23 mouse cellular contexts compared by ENCODE assay signal in genomic region chr9:45083132-45083531, GRCm38 (mm10). TPM values are rescaled to one million over a fixed set of nuclear protein-coding genes. Genes with fewer than 3 reads are reported as not detected.
"Had no signal": no experiment of that assay in that cellular context is flagged by ENCODE, and none has a peak within 500 bp of the region (broad histone marks: within the 10 kb centered on the region; RNA-seq: fewer than 3 reads in every experiment).

No protein-coding gene starts in this region.

- H3K27ac ChIP-seq: liver, embryonic 15.5 days; lung, embryonic 15.5 days; macrophage; midbrain, embryonic 13.5 days; neural tube, embryonic 12.5 days; stomach, embryonic 15.5 days; stomach, postnatal 0 days had no signal

- H3K4me2 ChIP-seq: liver, embryonic 15.5 days; lung, embryonic 15.5 days; midbrain, embryonic 11.5 days; midbrain, embryonic 13.5 days; neural tube, embryonic 12.5 days; stomach, embryonic 15.5 days had no signal

- H3K36me3 ChIP-seq: liver, embryonic 15.5 days; lung, embryonic 15.5 days; midbrain, embryonic 13.5 days; neural tube, embryonic 12.5 days; stomach, embryonic 15.5 days had no signal

- H3K27me3 ChIP-seq: liver, embryonic 15.5 days; lung, embryonic 15.5 days; neural tube, embryonic 12.5 days; stomach, embryonic 15.5 days had no signal

- H3K4me3 ChIP-seq: liver, embryonic 15.5 days; lung, embryonic 15.5 days; megakaryocyte, embryonic 14.5 days; midbrain, embryonic 13.5 days; myocyte; neural tube, embryonic 12.5 days; stomach, embryonic 15.5 days had no signal

- ATAC-seq: liver, postnatal 0 days; lung, postnatal 0 days; midbrain, embryonic 13.5 days; midbrain, embryonic 16.5 days had no signal

- DNase-seq: liver, postnatal 0 days; lung, adult 2 months; lung, postnatal 14 days; lung, postnatal 36 days; right cerebral cortex, postnatal 14 days; thymus, adult 2 months; thymus, postnatal 14 days; thymus, postnatal 36 days had no signal

- H3K4me1 ChIP-seq: lung, embryonic 15.5 days; midbrain, embryonic 13.5 days; neural tube, embryonic 12.5 days; stomach, embryonic 15.5 days had no signal

- H3K9me3 ChIP-seq: liver, embryonic 15.5 days; lung, embryonic 15.5 days; megakaryocyte, embryonic 14.5 days; midbrain, embryonic 13.5 days; neural tube, embryonic 12.5 days; stomach, embryonic 15.5 days had no signal

- H3K9ac ChIP-seq: liver, embryonic 15.5 days; liver, postnatal 0 days; lung, embryonic 15.5 days; midbrain, embryonic 13.5 days; neural tube, embryonic 12.5 days; stomach, embryonic 15.5 days had no signal

RNA-seq across cellular contexts. Expression of gene Jaml, which starts 4.1 kb away (rescaled TPM):
- polyA plus RNA-seq: myocyte; neural tube, embryonic 14.5 days; testis, adult 2 months had no signal

RNA-seq across cellular contexts. Expression of gene Scn2b, which starts 34.5 kb away (rescaled TPM):
- total RNA-seq: megakaryocyte progenitor cell, adult 5-6 weeks had no signal
- polyA plus RNA-seq: myocyte had no signal

RNA-seq across cellular contexts. Expression of gene Mpzl2, which starts 43.5 kb away (rescaled TPM):
- total RNA-seq: megakaryocyte progenitor cell, adult 5-6 weeks had no signal
- polyA plus RNA-seq: macrophage; myocyte; neural tube, embryonic 14.5 days had no signal

RNA-seq across cellular contexts. Expression of gene Scn4b, which starts 55.1 kb away (rescaled TPM):
- total RNA-seq: megakaryocyte progenitor cell, adult 5-6 weeks had no signal
- polyA plus RNA-seq: macrophage, myocyte had no signal
